Mouse (Mus musculus): ENCODE results near the gene P2rx4. TPM values are rescaled to one million over a fixed set of nuclear protein-coding genes. Genes with fewer than 3 reads are reported as not detected.

P2rx4 gene
- total and polyA plus RNA-seq, 2 experiments from 2014 or later: 17.4 to 21.1 TPM

DNA sequence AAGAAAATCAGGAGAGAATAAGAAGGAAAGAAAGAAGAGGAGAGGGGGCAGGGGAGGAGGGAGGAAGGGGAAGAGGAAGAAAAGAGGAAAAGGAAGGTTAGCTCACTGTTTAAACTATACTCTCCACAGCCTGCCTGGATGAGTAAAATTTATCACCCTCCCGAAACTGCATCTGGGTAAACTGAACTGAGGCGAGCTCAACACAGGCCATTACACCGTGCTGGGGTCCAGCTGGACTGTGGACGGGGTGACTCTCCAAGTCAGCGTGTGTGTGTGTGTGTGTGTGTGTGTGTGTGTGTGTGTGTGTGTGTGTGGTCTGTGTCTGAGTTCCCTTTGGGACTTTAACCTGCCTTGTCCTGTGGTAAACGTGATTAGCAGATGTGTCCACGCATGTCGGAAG is 31.3 kb upstream of the P2rx4 start:
- no peaks in the 10 kb centered on the region for H3K4me1 ChIP-seq (ENCODE audit: insufficient read depth, low read length)
- H3K27ac ChIP-seq: no peak overlapping the region
- no peak overlapping the region for H3K4me2 ChIP-seq (ENCODE audit: low read depth, low read length)
- H3K36me3 ChIP-seq (ENCODE audit: insufficient read depth, low read length): no peaks in the 10 kb centered on the region
- WGBS: 89% methylated on average over 8 of the region's 8 CpGs
- no peaks in the 10 kb centered on the region for H3K27me3 ChIP-seq (ENCODE audit: insufficient read depth, low read length)
- no peak overlapping the region for H3K4me3 ChIP-seq (ENCODE audit: low read length)
- no peak overlapping the region for H3K9ac ChIP-seq (replicated peaks; ENCODE audit: low read length)
- no peaks in the 10 kb centered on the region for H3K9me3 ChIP-seq (ENCODE audit: low read length)
- ATAC-seq: no peak
- no peak for DNase-seq (ENCODE audit: low spot score)
- no peak for TF ChIP-seq CTCF (IDR thresholded peaks at IDR 0.05; ENCODE audit: low read depth)

DNA sequence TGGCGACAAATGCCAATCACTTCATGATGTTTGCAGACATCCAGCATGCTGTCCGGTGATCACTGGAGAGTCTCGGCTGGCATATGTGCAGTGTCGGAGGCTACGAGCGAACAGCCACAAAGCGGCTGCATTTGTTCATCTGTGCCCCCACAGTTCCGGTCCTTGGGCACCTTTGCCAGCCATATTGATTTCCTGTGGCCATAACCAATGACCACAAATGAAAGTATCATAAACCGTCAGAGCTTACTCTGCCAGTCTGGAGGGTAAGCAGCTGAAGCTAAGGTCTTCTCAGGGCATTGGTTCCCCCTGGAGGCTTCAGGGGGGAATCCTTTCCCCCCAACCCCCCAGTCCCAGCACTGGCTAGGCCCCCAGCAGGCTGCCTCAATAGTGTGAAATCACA is 29.4 kb upstream of the P2rx4 start:
- H3K4me3 ChIP-seq (ENCODE audit: low read length): no peak overlapping the region
- no peaks in the 10 kb centered on the region for H3K9me3 ChIP-seq (ENCODE audit: low read length)
- ATAC-seq (no peak), DNase-seq (ENCODE audit: low spot score) (no peak)
- TF ChIP-seq CTCF (IDR thresholded peaks at IDR 0.05; ENCODE audit: low read depth): no peak
- no peak overlapping the region for H3K4me2 ChIP-seq (ENCODE audit: low read depth, low read length)
- no peaks in the 10 kb centered on the region for H3K4me1 ChIP-seq (ENCODE audit: insufficient read depth, low read length)
- H3K27ac ChIP-seq: no peak overlapping the region
- H3K9ac ChIP-seq (replicated peaks; ENCODE audit: low read length): no peak overlapping the region
- WGBS: 92% methylated on average over 9 of the region's 9 CpGs
- no peaks in the 10 kb centered on the region for H3K27me3 ChIP-seq (ENCODE audit: insufficient read depth, low read length)
- no peaks in the 10 kb centered on the region for H3K36me3 ChIP-seq (ENCODE audit: insufficient read depth, low read length)

DNA sequence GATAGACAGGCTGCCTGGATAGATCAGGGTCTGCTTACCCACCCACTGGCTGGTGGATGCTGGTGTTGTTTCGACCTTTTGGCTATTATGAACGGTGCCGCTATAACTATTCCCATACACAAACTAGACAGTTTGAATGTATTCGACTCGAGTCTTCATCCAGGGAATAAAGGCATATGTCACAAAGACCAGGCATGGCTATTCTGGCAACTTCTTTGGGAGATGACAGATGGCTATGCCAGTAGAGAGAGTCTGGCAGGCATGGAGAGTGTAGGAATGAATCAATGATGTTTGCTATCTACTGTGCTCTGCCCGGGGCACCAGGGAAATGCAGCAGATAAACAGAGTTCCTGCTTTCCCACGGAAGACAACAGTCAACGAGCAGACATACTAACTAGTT is 27.5 kb upstream of the P2rx4 start:
- TF ChIP-seq CTCF (IDR thresholded peaks at IDR 0.05; ENCODE audit: low read depth): no peak
- H3K4me2 ChIP-seq (ENCODE audit: low read depth, low read length): no peak overlapping the region
- no peak overlapping the region for H3K4me3 ChIP-seq (ENCODE audit: low read length)
- no peaks in the 10 kb centered on the region for H3K27me3 ChIP-seq (ENCODE audit: insufficient read depth, low read length)
- 75% methylated on average over 8 of the region's 8 CpGs for WGBS
- no peaks in the 10 kb centered on the region for H3K36me3 ChIP-seq (ENCODE audit: insufficient read depth, low read length)
- H3K27ac ChIP-seq: no peak overlapping the region
- H3K9ac ChIP-seq (replicated peaks; ENCODE audit: low read length): no peak overlapping the region
- H3K9me3 ChIP-seq (ENCODE audit: low read length): no peaks in the 10 kb centered on the region
- ATAC-seq: no peak
- no peak for DNase-seq (ENCODE audit: low spot score)
- H3K4me1 ChIP-seq (ENCODE audit: insufficient read depth, low read length): no peaks in the 10 kb centered on the region

DNA sequence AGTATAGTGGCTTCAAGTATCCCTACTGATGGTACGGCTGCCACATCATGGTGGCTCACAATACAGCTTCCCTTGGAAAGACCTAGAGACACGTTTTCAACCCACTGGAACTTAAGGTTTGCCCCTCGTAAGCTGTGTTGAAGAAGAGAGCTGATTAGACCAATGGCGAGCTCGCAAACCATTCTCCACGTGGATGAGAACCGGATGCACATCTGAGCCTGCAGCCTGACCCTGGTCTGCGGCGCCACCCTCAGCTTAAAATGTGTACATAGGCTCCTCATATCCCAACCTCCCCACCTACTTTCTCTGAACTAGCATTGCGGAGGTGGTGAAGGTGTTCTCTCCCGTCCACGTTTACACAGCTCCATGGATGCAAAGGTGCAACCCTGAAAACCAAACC is 26.1 kb upstream of the P2rx4 start:
- Histone ChIP-seq H3K9ac (replicated peaks; ENCODE audit: low read length) (no peak overlapping the region), H3K9me3 (ENCODE audit: low read length) (no peaks in the 10 kb centered on the region), H3K27ac (no peak overlapping the region), H3K4me3 (ENCODE audit: low read length) (no peak overlapping the region), H3K27me3 (ENCODE audit: insufficient read depth, low read length) (no peaks in the 10 kb centered on the region), H3K4me2 (ENCODE audit: low read depth, low read length) (no peak overlapping the region), H3K36me3 (ENCODE audit: insufficient read depth, low read length) (no peaks in the 10 kb centered on the region), H3K4me1 (ENCODE audit: insufficient read depth, low read length) (no peaks in the 10 kb centered on the region)
- DNase-seq (ENCODE audit: low spot score): no peak
- 86% methylated on average over 12 of the region's 12 CpGs for WGBS
- ATAC-seq: no peak
- no peak for TF ChIP-seq CTCF (IDR thresholded peaks at IDR 0.05; ENCODE audit: low read depth)

DNA sequence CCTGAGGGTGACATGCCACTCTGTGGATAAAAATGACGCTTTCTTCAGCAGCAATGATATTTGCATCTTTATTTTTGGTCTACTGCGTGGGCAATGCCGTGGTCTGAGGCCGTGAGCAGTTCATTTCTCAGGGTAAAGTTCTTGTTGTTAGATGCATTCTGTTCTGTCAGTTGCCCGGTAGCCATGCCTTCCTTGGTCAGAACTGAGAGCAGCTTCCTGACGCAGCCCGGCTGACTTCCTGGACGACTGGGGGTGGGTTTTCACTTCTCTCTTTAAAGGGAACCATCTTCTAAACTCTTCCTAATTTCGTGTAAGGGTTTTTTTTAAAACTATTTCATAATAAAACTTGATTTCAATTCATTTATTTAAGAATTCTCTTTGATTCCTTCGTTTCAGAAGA is 23.4 kb upstream of the P2rx4 start:
- DNase-seq (ENCODE audit: low spot score): no peak
- Histone ChIP-seq H3K27me3 (ENCODE audit: insufficient read depth, low read length) (no peaks in the 10 kb centered on the region), H3K36me3 (ENCODE audit: insufficient read depth, low read length) (no peaks in the 10 kb centered on the region), H3K9me3 (ENCODE audit: low read length) (no peaks in the 10 kb centered on the region), H3K27ac (no peak overlapping the region), H3K4me1 (ENCODE audit: insufficient read depth, low read length) (no peaks in the 10 kb centered on the region), H3K4me3 (ENCODE audit: low read length) (no peak overlapping the region), H3K9ac (replicated peaks; ENCODE audit: low read length) (no peak overlapping the region), H3K4me2 (ENCODE audit: low read depth, low read length) (no peak overlapping the region)
- 83% methylated on average over 10 of the region's 10 CpGs for WGBS
- no peak for TF ChIP-seq CTCF (IDR thresholded peaks at IDR 0.05; ENCODE audit: low read depth)
- no peak for ATAC-seq

DNA sequence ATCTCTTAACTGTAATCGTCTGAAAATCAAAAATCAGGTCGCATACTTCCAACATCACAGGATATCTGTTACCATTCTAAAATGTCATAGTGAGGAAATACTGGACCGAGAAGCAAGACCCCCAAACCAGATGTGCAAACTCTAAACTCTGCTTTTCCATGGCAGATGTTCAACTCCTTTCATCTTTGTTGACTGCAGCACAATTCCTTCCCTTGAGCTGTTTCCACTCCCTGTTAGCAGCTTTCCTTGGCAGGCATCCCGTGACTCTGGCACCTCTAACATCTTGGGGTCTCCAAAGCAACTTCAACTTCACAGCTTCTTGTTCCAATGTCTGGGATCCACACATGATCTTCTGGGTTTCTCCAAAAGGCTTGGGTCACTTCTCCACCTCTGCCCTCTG is 20.0 kb upstream of the P2rx4 start:
- no peak overlapping the region for H3K27ac ChIP-seq
- 85% methylated on average over 4 of the region's 4 CpGs for WGBS
- no peak overlapping the region for H3K4me2 ChIP-seq (ENCODE audit: low read depth, low read length)
- H3K4me1 ChIP-seq (ENCODE audit: insufficient read depth, low read length): no peaks in the 10 kb centered on the region; the same call in 1 of the 2 replicates
- no peak for ATAC-seq
- H3K4me3 ChIP-seq (ENCODE audit: low read length): no peak overlapping the region
- no peak for TF ChIP-seq CTCF (IDR thresholded peaks at IDR 0.05; ENCODE audit: low read depth)
- no peak for DNase-seq (ENCODE audit: low spot score)
- no peak overlapping the region for H3K9ac ChIP-seq (replicated peaks; ENCODE audit: low read length)
- no peaks in the 10 kb centered on the region for H3K27me3 ChIP-seq (ENCODE audit: insufficient read depth, low read length)
- H3K36me3 ChIP-seq (ENCODE audit: insufficient read depth, low read length): no peaks in the 10 kb centered on the region
- H3K9me3 ChIP-seq (ENCODE audit: low read length): no peaks in the 10 kb centered on the region

DNA sequence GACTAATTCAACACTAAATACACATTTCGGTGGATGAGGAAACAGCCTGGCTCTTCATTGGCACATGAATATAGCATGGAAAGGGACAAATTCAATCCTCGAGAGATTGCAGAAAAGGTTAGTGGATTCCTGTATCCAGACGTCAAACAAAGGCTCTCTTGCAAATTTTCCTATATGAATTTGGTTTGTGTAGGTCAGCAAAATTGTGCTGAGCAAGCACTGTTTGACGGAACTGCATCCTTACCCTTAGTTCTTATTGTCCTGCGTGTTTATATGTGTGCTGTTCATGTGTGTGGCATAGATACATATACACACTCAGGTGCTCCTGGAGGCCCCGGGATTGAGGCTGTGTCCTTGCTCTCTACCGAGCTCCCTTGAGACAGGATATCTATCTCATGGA is 18.2 kb upstream of the P2rx4 start:
- Histone ChIP-seq H3K9me3 (ENCODE audit: low read length) (no peaks in the 10 kb centered on the region), H3K4me3 (ENCODE audit: low read length) (no peak overlapping the region), H3K27me3 (ENCODE audit: insufficient read depth, low read length) (no peaks in the 10 kb centered on the region), H3K27ac (no peak overlapping the region), H3K4me2 (ENCODE audit: low read depth, low read length) (no peak overlapping the region), H3K4me1 (ENCODE audit: insufficient read depth, low read length) (peaks cover 4% of the 10 kb centered on the region; the same call in 1 of the 2 replicates), H3K9ac (replicated peaks; ENCODE audit: low read length) (no peak overlapping the region), H3K36me3 (ENCODE audit: insufficient read depth, low read length) (no peaks in the 10 kb centered on the region)
- 85% methylated on average over 7 of the region's 7 CpGs for WGBS
- TF ChIP-seq CTCF (IDR thresholded peaks at IDR 0.05; ENCODE audit: low read depth): no peak
- ATAC-seq (no peak), DNase-seq (ENCODE audit: low spot score) (no peak)
